In the genomic region with DNA sequence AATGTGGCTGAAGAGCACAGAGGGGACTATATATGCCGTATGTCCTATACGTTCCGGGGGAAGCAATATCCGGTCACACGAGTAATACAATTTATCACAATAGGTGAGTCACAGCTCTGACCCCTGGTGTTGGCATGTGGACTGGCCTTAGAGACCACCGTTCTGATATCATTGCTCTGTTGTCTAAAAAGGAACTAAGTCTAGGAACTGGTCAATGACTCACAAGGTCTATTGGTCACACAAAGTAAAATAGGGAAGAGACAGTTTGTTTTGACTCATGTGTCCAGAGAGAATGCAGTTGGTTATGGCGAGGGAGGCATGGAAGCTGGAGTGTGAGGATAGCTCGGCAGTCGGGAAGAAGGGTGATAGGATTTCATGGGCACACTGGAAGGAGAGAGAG, we compare ENCODE assay signal across 27 mouse cellular contexts. TPM values are rescaled to one million over a fixed set of nuclear protein-coding genes. Genes with fewer than 3 reads are reported as not detected.
DNase-seq lines count a peak whose midpoint lies in the region; ATAC-seq and TF ChIP-seq lines count a peak whose summit lies in the region.
"Had no signal": no experiment of that assay in that cellular context is flagged by ENCODE, and none has a peak within 500 bp of the region (broad histone marks: within the 10 kb centered on the region; RNA-seq: fewer than 3 reads in every experiment).

No protein-coding gene starts in this region.

- 84% methylated on average over 9 of the region's 9 CpGs for WGBS in intestine, postnatal 0 days
- 77% methylated on average over 9 of the region's 9 CpGs for WGBS in intestine, embryonic 16.5 days
- WGBS in macrophage (ENCODE audit: missing documents): 18% methylated on average over 9 of the region's 9 CpGs
- WGBS in thymus, adult 2 months: 93% methylated on average over 9 of the region's 9 CpGs
- 93% methylated on average over 9 of the region's 9 CpGs for WGBS in hindbrain, embryonic 12.5 days

- no peaks in the 10 kb centered on the region for H3K36me3 ChIP-seq in intestine, postnatal 0 days (ENCODE audit: control insufficient read depth, insufficient read depth)
- no peaks in the 10 kb centered on the region for H3K36me3 ChIP-seq in intestine, embryonic 16.5 days (ENCODE audit: control insufficient read depth, insufficient read depth, low read length)
- no peaks in the 10 kb centered on the region for H3K36me3 ChIP-seq in testis, adult 2 months (ENCODE audit: control insufficient read depth, insufficient read depth, low read length)
- no peaks in the 10 kb centered on the region for H3K36me3 ChIP-seq in macrophage (ENCODE audit: inconsistent target)
- no peaks in the 10 kb centered on the region for H3K36me3 ChIP-seq in thymus, adult 2 months (ENCODE audit: control insufficient read depth, insufficient read depth, low read length)
- no peaks in the 10 kb centered on the region for H3K36me3 ChIP-seq in hindbrain, embryonic 12.5 days
- H3K36me3 ChIP-seq: embryonic facial prominence, embryonic 13.5 days; forebrain, embryonic 12.5 days; G1E; hindbrain, embryonic 13.5 days; limb, embryonic 10.5 days; liver, embryonic 13.5 days; neural tube, embryonic 15.5 days; stomach, embryonic 15.5 days had no signal

- no peak for TF ChIP-seq POLR2A in testis, adult 2 months (IDR thresholded peaks at IDR 0.05; ENCODE audit: control insufficient read depth, low read depth, low read length)
- no peak for TF ChIP-seq POLR2A in thymus, adult 2 months (IDR thresholded peaks at IDR 0.05; ENCODE audit: control insufficient read depth, extremely low read depth, insufficient read depth, low read length, poor library complexity)

- no peak for ATAC-seq in intestine, postnatal 0 days
- ATAC-seq in intestine, embryonic 16.5 days: no peak
- ATAC-seq in neutrophil, adult 5-6 weeks (ENCODE audit: extremely low read depth, insufficient number of reproducible peaks, low FRiP score, poor library complexity, severe bottlenecking): peak; percentile 51; the same call in 1 of the 2 replicates
- ATAC-seq in hindbrain, embryonic 12.5 days (ENCODE audit: low FRiP score): no peak

- no peaks in the 10 kb centered on the region for H3K79me2 ChIP-seq in macrophage (ENCODE audit: inconsistent target)

- H3K4me2 ChIP-seq in intestine, postnatal 0 days (replicated peaks; ENCODE audit: low read depth): no peak overlapping the region
- no peak overlapping the region for H3K4me2 ChIP-seq in intestine, embryonic 16.5 days (ENCODE audit: low read depth, low read length)
- no peak overlapping the region for H3K4me2 ChIP-seq in hindbrain, embryonic 12.5 days (replicated peaks)
- H3K4me2 ChIP-seq: embryonic facial prominence, embryonic 13.5 days; forebrain, embryonic 12.5 days; hindbrain, embryonic 13.5 days; liver, embryonic 13.5 days; lung, embryonic 15.5 days; neural tube, embryonic 15.5 days; stomach, embryonic 15.5 days had no signal

- no peaks in the 10 kb centered on the region for H3K9me3 ChIP-seq in intestine, postnatal 0 days (ENCODE audit: control insufficient read depth)
- H3K9me3 ChIP-seq in intestine, embryonic 16.5 days (ENCODE audit: control insufficient read depth, low read length): no peaks in the 10 kb centered on the region
- H3K9me3 ChIP-seq in hindbrain, embryonic 12.5 days (replicated peaks): no peaks in the 10 kb centered on the region
- H3K9me3 ChIP-seq: embryonic facial prominence, embryonic 13.5 days; forebrain, embryonic 12.5 days; G1E; hindbrain, embryonic 13.5 days; limb, embryonic 10.5 days; liver, embryonic 13.5 days; lung, embryonic 15.5 days; neural tube, embryonic 15.5 days; stomach, embryonic 15.5 days had no signal

- H3K9ac ChIP-seq in intestine, postnatal 0 days (ENCODE audit: low read depth, low read length): no peak overlapping the region
- H3K9ac ChIP-seq in intestine, embryonic 16.5 days (ENCODE audit: low read depth, low read length): no peak overlapping the region
- H3K9ac ChIP-seq in hindbrain, embryonic 12.5 days: no peak overlapping the region
- H3K9ac ChIP-seq: embryonic facial prominence, embryonic 13.5 days; forebrain, embryonic 12.5 days; hindbrain, embryonic 13.5 days; liver, embryonic 13.5 days; lung, embryonic 15.5 days; neural tube, embryonic 15.5 days; stomach, embryonic 15.5 days had no signal

- 0 out of 2 replicates have a peak, but pooled peaks have one; percentile 17 for TF ChIP-seq CTCF in intestine, postnatal 0 days (IDR thresholded peaks at IDR 0.05; ENCODE audit: low read depth)
- no peak for TF ChIP-seq CTCF in testis, adult 2 months (IDR thresholded peaks at IDR 0.05; ENCODE audit: control insufficient read depth, insufficient read depth, insufficient replicate concordance, low read depth, low read length)
- TF ChIP-seq CTCF in thymus, adult 2 months (IDR thresholded peaks at IDR 0.05; ENCODE audit: borderline replicate concordance, control insufficient read depth, extremely low read depth, insufficient read depth, low read length, poor library complexity): no peak

- H3K27ac ChIP-seq in intestine, postnatal 0 days (ENCODE audit: low read depth, low read length): no peak overlapping the region
- no peak overlapping the region for H3K27ac ChIP-seq in intestine, embryonic 16.5 days (ENCODE audit: low read length)
- H3K27ac ChIP-seq in testis, adult 2 months (ENCODE audit: control insufficient read depth, insufficient read depth, low read depth, low read length): no peak overlapping the region
- H3K27ac ChIP-seq in macrophage: peak overlapping the region; percentile 76
- H3K27ac ChIP-seq in thymus, adult 2 months (ENCODE audit: control insufficient read depth, insufficient read depth, low read length): no peak overlapping the region
- H3K27ac ChIP-seq in hindbrain, embryonic 12.5 days: no peak overlapping the region
- H3K27ac ChIP-seq: embryonic facial prominence, embryonic 13.5 days; forebrain, embryonic 12.5 days; hindbrain, embryonic 13.5 days; limb, embryonic 10.5 days; liver, embryonic 13.5 days; lung, embryonic 15.5 days; neural tube, embryonic 15.5 days; stomach, embryonic 15.5 days had no signal

- no peaks in the 10 kb centered on the region for H3K27me3 ChIP-seq in intestine, postnatal 0 days (replicated peaks; ENCODE audit: control insufficient read depth, insufficient read depth, low read length)
- no peaks in the 10 kb centered on the region for H3K27me3 ChIP-seq in intestine, embryonic 16.5 days (replicated peaks; ENCODE audit: control insufficient read depth, insufficient read depth, low read length)
- no peaks in the 10 kb centered on the region for H3K27me3 ChIP-seq in testis, adult 2 months (ENCODE audit: control insufficient read depth, insufficient read depth, low read length)
- no peaks in the 10 kb centered on the region for H3K27me3 ChIP-seq in thymus, adult 2 months (ENCODE audit: control insufficient read depth, insufficient read depth, low read length)
- no peaks in the 10 kb centered on the region for H3K27me3 ChIP-seq in hindbrain, embryonic 12.5 days
- H3K27me3 ChIP-seq: CH12.LX; embryonic facial prominence, embryonic 13.5 days; forebrain, embryonic 12.5 days; hindbrain, embryonic 13.5 days; liver, embryonic 13.5 days; lung, embryonic 15.5 days; neural tube, embryonic 15.5 days; stomach, embryonic 15.5 days had no signal

- no peak for DNase-seq in testis, postnatal 14 days (ENCODE audit: low spot score)
- no peak for DNase-seq in thymus, adult 2 months
- DNase-seq: adrenal gland, adult 8-10 months; B cell, adult 2 months; cerebellum, adult 11-12 months; cerebellum, postnatal 14 days; embryo, embryonic 11 days; kidney, adult 8-10 months; kidney, postnatal 14 days; liver, embryonic 13.5 days; midbrain, embryonic 14.5 days had no signal

- H3K4me1 ChIP-seq in intestine, postnatal 0 days (replicated peaks; ENCODE audit: control insufficient read depth, insufficient read depth, low read length): no peaks in the 10 kb centered on the region
- H3K4me1 ChIP-seq in intestine, embryonic 16.5 days (ENCODE audit: control insufficient read depth, insufficient read depth, low read length): no peaks in the 10 kb centered on the region
- no peaks in the 10 kb centered on the region; the same call in 1 of the 2 replicates for H3K4me1 ChIP-seq in testis, adult 2 months (ENCODE audit: control insufficient read depth, insufficient read depth, low read length)
- H3K4me1 ChIP-seq in thymus, adult 2 months (replicated peaks; ENCODE audit: control insufficient read depth, insufficient read depth, low read length): no peaks in the 10 kb centered on the region
- no peaks in the 10 kb centered on the region for H3K4me1 ChIP-seq in hindbrain, embryonic 12.5 days
- H3K4me1 ChIP-seq: embryonic facial prominence, embryonic 13.5 days; forebrain, embryonic 12.5 days; hindbrain, embryonic 13.5 days; limb, embryonic 10.5 days; lung, embryonic 15.5 days; neural tube, embryonic 15.5 days; stomach, embryonic 15.5 days had no signal

- H3K4me3 ChIP-seq in intestine, postnatal 0 days (ENCODE audit: low read depth, low read length): no peak overlapping the region
- no peak overlapping the region for H3K4me3 ChIP-seq in intestine, embryonic 16.5 days (ENCODE audit: low read length)
- peak overlapping the region; percentile 23 for H3K4me3 ChIP-seq in testis, adult 2 months (ENCODE audit: control insufficient read depth, low read depth, low read length)
- H3K4me3 ChIP-seq in macrophage (ENCODE audit: inconsistent target): no peak overlapping the region
- no peak overlapping the region for H3K4me3 ChIP-seq in thymus, adult 2 months (ENCODE audit: control insufficient read depth, insufficient read depth, low read length)
- H3K4me3 ChIP-seq in hindbrain, embryonic 12.5 days: no peak overlapping the region
- H3K4me3 ChIP-seq: embryonic facial prominence, embryonic 13.5 days; erythroblast, embryonic 14.5 days; forebrain, embryonic 12.5 days; hindbrain, embryonic 13.5 days; limb, embryonic 10.5 days; liver, embryonic 13.5 days; lung, embryonic 15.5 days; neural tube, embryonic 15.5 days; stomach, embryonic 15.5 days had no signal

RNA-seq across cellular contexts. Expression of a gene that starts 29.6 kb away (rescaled TPM):
- polyA plus RNA-seq in intestine, postnatal 0 days (2015; fragmentation: Nextera tagmentation; extraction: Ambion mirVana): 3.1 and 3.3 TPM in 2 replicates
- polyA plus RNA-seq in intestine, embryonic 16.5 days (2015; fragmentation: Nextera tagmentation; extraction: Ambion mirVana): 4.4 and 5.2 TPM in 2 replicates
- polyA plus RNA-seq in testis, adult 2 months (2012; rRNA removed): 0.22 and 0.29 TPM in 2 replicates
- 10 to 100 TPM in 2 of 26 experiments, 1 to 10 TPM in 24; 1.7 to 21.7 (median 4.6) TPM for total RNA-seq in macrophage (2018; cell fraction: chromatin; rRNA removed)
- total RNA-seq in macrophage (2018; cell fraction: cytosol; rRNA removed): 1 to 10 TPM; 1.3 to 4.6 (median 2.1) TPM
- 10 to 100 TPM in 5 of 26 experiments, 1 to 10 TPM in 21; 2.7 to 12.5 (median 5.9) TPM for total RNA-seq in macrophage (2018; cell fraction: nucleus; rRNA removed)
- 2.2 to 2.9 TPM (median 2.9 TPM) in 3 replicates for polyA plus RNA-seq in macrophage (2018)
- total RNA-seq in neutrophil, adult 5-6 weeks (2017): 0.70 and 1.6 TPM in 2 replicates
- polyA plus RNA-seq in thymus, adult 2 months (2012; rRNA removed): 5.5 and 7.3 TPM in 2 replicates
- 2.5 and 2.8 TPM in 2 replicates for polyA plus RNA-seq in hindbrain, embryonic 12.5 days (2016; fragmentation: Nextera tagmentation; extraction: Ambion mirVana)
- total RNA-seq: CH12.LX had no signal
- polyA plus RNA-seq: erythroblast, embryonic 14.5 days had no signal
